Mouse (Mus musculus) midbrain, embryonic 10.5 days (tissue): ENCODE measurements around the gene Gm36864. TPM values are rescaled to one million over a fixed set of nuclear protein-coding genes. Genes with fewer than 3 reads are reported as not detected.

ENCODE experiments used
- DNase-seq: peaks from one replicate; pipeline ENCODE4 v3.0.0-alpha.2; 2017; ENCODE audit warnings: low spot score
- H3K27ac ChIP-seq: fragments of 300-500 bp; sonication (generic); replicated peaks from 2 replicates; pipeline ENCODE4 v1.5.1; 2016; ENCODE audit warnings: mild to moderate bottlenecking
- H3K27me3 ChIP-seq: fragments of 300-500 bp; sonication (generic); 2 replicates; pipeline ENCODE4 v1.6.1; 2016; ENCODE audit warnings: low read depth, mild to moderate bottlenecking; ENCODE audit not compliant: poor library complexity, severe bottlenecking
- H3K36me3 ChIP-seq: fragments of 300-500 bp; sonication (generic); 2 replicates; pipeline ENCODE4 v1.6.1; 2016; ENCODE audit warnings: mild to moderate bottlenecking, moderate library complexity
- H3K4me1 ChIP-seq: fragments of 300-500 bp; sonication (generic); 2 replicates; pipeline ENCODE4 v1.6.1; 2016
- H3K4me3 ChIP-seq: fragments of 300-500 bp; sonication (generic); 2 replicates; pipeline ENCODE4 v1.5.1; 2016; ENCODE audit warnings: mild to moderate bottlenecking, moderate library complexity
- H3K9me3 ChIP-seq: fragments of 300-500 bp; sonication (generic); replicated peaks from 2 replicates; pipeline ENCODE4 v1.6.1; 2016; ENCODE audit warnings: mild to moderate bottlenecking
- whole genome bisulfite sequencing: fragments of 180-500 bp; shearing (Covaris S2); methylation state at CpG from one replicate; pipeline ENCODE4 v1.1.7; 2016; 5-methylcytosine and 5-hydroxymethylcytosine counted together
- polyA plus RNA-seq: library from polyadenylated mRNA; unstranded; fragments of >200 nt; fragmentation: Nextera tagmentation; extraction: Ambion mirVana; gene quantifications from 2 replicates; pipeline ENCODE4 v1.2.1, GENCODE M21; 2016

Gene Gm36864
- polyA plus RNA-seq, 1 experiment from 2014 or later, result 0.17 TPM

DNA sequence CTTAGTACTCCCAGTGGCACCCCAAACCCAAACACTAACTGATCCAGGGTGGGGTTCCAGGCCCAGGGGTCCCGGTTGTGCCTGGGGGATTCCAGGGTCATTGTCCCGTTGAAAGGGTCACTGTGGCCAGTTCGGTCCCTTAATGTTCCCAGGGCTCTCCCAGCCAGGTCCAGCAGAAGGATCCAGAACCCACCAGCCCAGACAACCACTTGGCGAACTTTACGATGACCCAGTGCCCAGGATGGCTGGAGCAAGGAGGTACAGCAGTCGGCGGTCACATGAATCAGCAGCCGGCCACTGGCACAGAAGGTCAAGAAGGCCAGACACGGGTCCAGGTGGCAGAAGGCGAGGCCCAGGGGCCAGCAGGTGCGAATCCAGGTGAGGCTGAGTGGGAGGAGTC lies 32.1 kb downstream of the Gm36864 start:
- Histone ChIP-seq H3K4me1 (peaks cover 3% of the 10 kb centered on the region), H3K36me3 (no peaks in the 10 kb centered on the region), H3K27me3 (peaks cover 44% of the 10 kb centered on the region), H3K9me3 (no peaks in the 10 kb centered on the region), H3K4me3 (no peak overlapping the region), H3K27ac (no peak overlapping the region)
- DNase-seq, result no peak
- 80% methylated on average over 11 of the region's 11 CpGs for WGBS

DNA sequence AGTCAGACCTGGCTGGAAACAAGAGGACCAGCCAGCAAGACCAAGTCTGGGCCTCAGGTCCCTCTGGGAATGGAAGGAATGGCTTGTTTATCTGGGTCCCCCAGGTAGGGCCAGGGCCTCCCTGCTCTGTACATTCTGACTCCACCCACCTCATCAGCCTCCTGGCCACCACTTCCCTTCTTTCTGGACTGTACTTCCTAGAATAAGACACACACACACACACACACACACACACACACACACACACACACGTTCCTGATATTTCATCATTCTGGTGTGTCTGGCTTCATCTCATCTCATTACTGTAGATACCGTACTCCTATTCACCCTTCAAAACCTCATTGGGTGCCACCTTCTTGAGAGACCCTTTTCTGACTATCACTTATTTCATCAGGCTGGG lies 33.4 kb downstream of the Gm36864 start:
- WGBS, result 76% methylated on average over 2 of the region's 2 CpGs
- no peak for DNase-seq
- peaks cover 7% of the 10 kb centered on the region; the same call in 1 of the 2 replicates for H3K4me1 ChIP-seq
- H3K4me3 ChIP-seq, result no peak overlapping the region
- H3K27me3 ChIP-seq, result peaks cover 44% of the 10 kb centered on the region
- H3K36me3 ChIP-seq, result no peaks in the 10 kb centered on the region
- H3K27ac ChIP-seq, result no peak overlapping the region
- H3K9me3 ChIP-seq, result no peaks in the 10 kb centered on the region

DNA sequence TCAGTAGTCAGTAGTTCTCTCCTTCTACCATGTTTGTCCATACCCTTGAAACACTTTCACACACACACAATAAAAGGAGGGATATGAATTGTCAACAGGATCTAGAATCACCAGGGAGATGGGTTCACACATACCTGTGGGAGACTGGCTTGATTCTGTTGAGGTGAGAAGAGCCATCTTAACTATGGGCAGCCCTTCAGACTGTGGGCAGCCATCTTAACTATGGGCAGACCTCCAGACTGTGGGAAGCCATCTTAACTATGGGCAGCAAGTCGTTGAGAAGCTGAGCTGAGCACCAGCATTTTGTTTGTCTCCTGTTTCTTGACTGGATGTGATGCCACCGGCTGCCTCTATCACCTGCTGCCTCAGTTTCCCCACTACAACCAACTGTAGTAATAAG lies 35.3 kb downstream of the Gm36864 start:
- H3K4me1 ChIP-seq, result peaks cover 7% of the 10 kb centered on the region; the same call in 1 of the 2 replicates
- no peaks in the 10 kb centered on the region; the same call in 1 of the 2 replicates for H3K9me3 ChIP-seq
- no peak overlapping the region for H3K4me3 ChIP-seq
- 68% methylated on average over 2 of the region's 2 CpGs for WGBS
- peaks cover 38% of the 10 kb centered on the region for H3K27me3 ChIP-seq
- no peaks in the 10 kb centered on the region for H3K36me3 ChIP-seq
- H3K27ac ChIP-seq, result no peak overlapping the region
- DNase-seq, result no peak

DNA sequence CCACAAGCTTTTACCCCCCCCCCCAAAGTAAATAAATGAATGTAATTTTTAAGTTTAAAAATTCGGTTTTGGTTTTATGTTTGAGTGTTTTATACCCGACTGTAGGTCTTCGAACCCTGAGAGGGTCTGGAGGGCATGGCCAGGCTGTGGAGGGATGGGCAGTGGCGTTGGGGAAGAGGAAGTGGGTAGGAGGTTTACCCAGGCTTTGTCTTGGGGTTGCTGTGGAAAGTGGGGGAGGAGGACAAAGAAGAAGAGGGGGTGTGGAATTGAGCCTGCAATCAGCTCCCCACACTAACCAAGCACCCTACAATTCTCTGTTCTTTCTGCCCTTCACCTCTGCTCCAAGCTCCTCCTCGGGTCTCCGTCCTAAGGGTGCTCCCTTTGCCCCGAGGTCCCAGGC lies 36.6 kb downstream of the Gm36864 start:
- H3K27me3 ChIP-seq, result peaks cover 38% of the 10 kb centered on the region
- H3K36me3 ChIP-seq, result no peaks in the 10 kb centered on the region
- no peaks in the 10 kb centered on the region; the same call in 1 of the 2 replicates for H3K9me3 ChIP-seq
- H3K4me1 ChIP-seq, result peaks cover 7% of the 10 kb centered on the region; the same call in 1 of the 2 replicates
- no peak overlapping the region for H3K4me3 ChIP-seq
- DNase-seq, result no peak
- whole genome bisulfite sequencing, result 94% methylated on average over 7 of the region's 7 CpGs
- H3K27ac ChIP-seq, result no peak overlapping the region

DNA sequence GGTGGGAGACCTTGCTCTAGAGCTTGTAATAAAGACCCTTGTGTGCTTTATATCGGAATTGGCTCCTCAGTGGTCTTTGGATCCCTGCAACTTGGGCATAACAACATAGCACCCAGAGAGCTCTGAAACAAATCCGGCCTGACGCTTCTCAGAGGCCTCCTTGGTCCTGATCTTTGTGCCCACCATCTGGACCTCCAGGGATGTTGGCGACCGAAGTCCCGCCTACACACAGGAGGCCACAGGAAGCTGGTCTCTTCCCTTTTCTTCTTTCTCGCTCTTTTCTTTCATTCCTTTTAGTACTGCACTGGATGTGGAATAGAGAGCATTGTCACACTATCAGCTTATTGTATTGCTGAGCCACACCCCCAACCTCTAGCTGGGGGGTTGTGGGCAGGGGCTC lies 37.5 kb downstream of the Gm36864 start:
- Histone ChIP-seq H3K4me1 (peaks cover 7% of the 10 kb centered on the region; the same call in 1 of the 2 replicates), H3K4me3 (no peak overlapping the region), H3K27me3 (peaks cover 33% of the 10 kb centered on the region), H3K27ac (no peak overlapping the region), H3K36me3 (no peaks in the 10 kb centered on the region), H3K9me3 (no peaks in the 10 kb centered on the region; the same call in 1 of the 2 replicates)
- 64% methylated on average over 7 of the region's 7 CpGs for WGBS
- no peak for DNase-seq

DNA sequence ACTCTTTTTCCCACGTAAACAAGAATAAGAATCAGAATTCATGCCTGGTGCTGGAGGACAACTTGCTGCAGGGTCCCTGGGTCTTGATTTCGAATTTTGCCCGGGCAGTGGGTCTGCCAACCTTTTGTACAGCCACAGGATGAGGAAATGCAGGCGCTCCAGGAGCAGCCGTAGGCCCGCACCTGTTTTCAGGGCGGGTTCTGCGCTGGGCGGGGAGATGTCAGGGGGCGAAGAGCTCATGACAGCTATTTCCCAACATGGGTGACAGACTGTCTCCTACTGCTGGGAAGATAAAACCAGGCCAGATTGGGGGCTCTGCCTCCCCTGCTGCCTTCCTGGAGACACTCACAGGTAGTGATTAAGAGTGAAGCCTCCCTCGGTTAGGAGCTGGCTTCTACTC lies 38.1 kb downstream of the Gm36864 start:
- Histone ChIP-seq H3K4me1 (peaks cover 7% of the 10 kb centered on the region; the same call in 1 of the 2 replicates), H3K27me3 (peaks cover 27% of the 10 kb centered on the region), H3K27ac (no peak overlapping the region), H3K4me3 (no peak overlapping the region), H3K36me3 (no peaks in the 10 kb centered on the region), H3K9me3 (no peaks in the 10 kb centered on the region; the same call in 1 of the 2 replicates)
- 49% methylated on average over 11 of the region's 11 CpGs for WGBS
- DNase-seq, result no peak

DNA sequence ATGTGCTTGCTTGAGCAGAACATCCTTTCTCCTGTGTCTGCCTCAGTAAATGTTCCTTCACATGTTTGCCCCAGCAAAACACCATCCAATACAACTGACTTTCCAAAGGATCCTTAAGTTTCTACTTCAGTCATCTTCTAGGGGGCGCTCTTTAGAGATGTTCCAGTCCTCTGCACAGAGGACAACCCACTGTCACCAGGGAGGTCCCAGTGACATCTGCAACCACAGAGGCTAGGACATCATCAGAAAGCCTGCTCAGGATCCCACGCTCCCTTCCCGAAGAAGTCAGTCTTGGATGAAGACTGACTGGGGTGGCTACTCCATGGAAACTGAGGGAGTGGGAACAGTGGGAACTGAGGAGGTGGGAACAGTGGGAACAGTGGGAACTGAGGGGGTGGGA lies 39.6 kb downstream of the Gm36864 start:
- 76% methylated on average over 3 of the region's 3 CpGs for WGBS
- Histone ChIP-seq H3K27ac (no peak overlapping the region), H3K4me1 (peaks cover 7% of the 10 kb centered on the region; the same call in 1 of the 2 replicates), H3K9me3 (no peaks in the 10 kb centered on the region; the same call in 1 of the 2 replicates), H3K27me3 (peaks cover 24% of the 10 kb centered on the region), H3K4me3 (no peak overlapping the region), H3K36me3 (no peaks in the 10 kb centered on the region)
- DNase-seq, result no peak

DNA sequence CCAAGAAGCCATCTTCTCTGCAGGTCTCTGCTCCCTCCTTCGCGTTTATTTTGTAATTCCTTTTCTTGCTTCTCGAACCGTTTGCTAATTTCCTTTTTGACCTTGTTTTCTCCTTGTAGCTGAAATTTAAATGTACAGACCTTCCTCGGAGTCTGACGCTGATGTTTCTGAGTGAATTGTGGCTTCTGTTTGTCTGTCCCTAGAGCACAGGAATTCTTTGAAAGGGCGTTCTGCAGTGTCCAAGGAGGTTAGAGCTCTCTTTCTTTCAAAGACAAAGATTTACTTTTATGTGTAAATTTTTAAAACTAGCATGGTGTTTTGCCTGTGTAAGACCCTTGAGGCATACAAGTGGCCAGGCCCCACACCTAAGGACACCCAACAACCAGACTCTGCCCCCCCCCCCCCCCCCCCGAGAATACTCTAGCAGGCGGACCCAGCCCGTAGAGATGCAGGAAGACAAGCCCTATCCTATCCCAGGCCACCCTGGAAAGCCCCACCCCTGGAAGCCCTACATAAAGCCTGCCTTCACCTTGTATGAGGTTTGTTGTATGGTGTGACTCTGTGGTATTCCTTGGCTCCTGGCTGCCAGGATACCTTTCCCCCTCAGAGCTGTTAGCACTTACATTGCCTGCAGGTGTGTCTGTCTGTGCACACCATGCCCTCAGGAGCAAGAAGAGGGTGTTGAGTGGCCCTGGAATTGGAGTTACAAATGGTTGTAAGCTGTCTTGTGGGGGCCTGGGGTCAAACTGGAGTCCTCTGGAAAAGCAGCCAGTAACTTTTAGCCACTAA lies 40.7 kb downstream of the Gm36864 start:
- H3K27ac ChIP-seq, result no peak overlapping the region
- WGBS, result 75% methylated on average over 10 of the region's 10 CpGs
- H3K4me3 ChIP-seq, result no peak overlapping the region
- peaks cover 24% of the 10 kb centered on the region for H3K27me3 ChIP-seq
- DNase-seq, result no peak
- H3K36me3 ChIP-seq, result no peaks in the 10 kb centered on the region
- peaks cover 9% of the 10 kb centered on the region for H3K4me1 ChIP-seq
- H3K9me3 ChIP-seq, result no peaks in the 10 kb centered on the region; the same call in 1 of the 2 replicates

DNA sequence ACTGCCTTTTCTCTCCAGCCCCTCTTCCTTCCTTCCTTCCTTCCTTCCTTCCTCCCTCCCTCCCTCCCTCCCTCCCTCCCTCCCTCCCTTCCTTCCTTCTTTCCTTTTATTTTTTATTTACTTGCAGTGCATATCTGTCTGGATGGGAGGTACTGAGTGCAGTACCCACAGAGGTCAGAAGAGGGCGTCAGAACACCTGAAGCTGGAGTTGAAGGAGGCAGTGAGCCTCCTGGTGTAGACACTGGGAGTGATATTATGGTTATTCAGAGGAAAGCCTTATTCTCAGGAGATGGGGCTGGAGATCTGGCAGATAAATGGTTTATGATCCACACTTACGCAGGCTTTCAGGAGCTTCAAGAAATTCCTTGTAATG lies 41.3 kb downstream of the Gm36864 start:
- no peak overlapping the region for H3K27ac ChIP-seq
- H3K4me3 ChIP-seq, result no peak overlapping the region
- H3K4me1 ChIP-seq, result peaks cover 11% of the 10 kb centered on the region
- H3K27me3 ChIP-seq, result peaks cover 24% of the 10 kb centered on the region
- 51% methylated on average over 2 of the region's 2 CpGs for WGBS
- H3K9me3 ChIP-seq, result no peaks in the 10 kb centered on the region; the same call in 1 of the 2 replicates
- DNase-seq, result no peak
- H3K36me3 ChIP-seq, result no peaks in the 10 kb centered on the region

DNA sequence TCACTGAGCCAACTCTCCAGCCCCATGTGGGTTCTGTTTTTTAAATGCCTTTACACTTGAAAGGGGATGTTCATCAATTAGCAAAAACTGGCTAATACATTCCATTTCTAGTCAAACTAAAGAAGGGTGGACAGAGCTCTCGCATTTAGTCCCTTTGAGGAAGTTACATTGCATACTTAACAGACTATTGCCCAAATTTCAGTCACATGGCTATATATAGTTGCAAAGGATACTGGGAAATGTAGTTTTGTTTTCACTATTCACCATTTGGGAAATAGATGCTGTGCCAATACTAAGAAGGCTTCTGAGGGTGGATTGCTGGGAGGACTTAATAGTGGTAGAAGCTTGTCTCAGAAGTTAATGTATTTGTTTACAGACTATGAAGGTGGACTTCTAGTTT lies 45.0 kb downstream of the Gm36864 start:
- Histone ChIP-seq H3K27ac (no peak overlapping the region), H3K4me3 (no peak overlapping the region), H3K36me3 (no peaks in the 10 kb centered on the region), H3K4me1 (peaks cover 5% of the 10 kb centered on the region; the same call in 1 of the 2 replicates), H3K27me3 (0 out of 2 replicates have a peak, but pooled peaks cover 8% of the 10 kb centered on the region), H3K9me3 (no peaks in the 10 kb centered on the region; the same call in 1 of the 2 replicates)
- DNase-seq, result no peak
- WGBS, result 80% methylated on average over 1 of the region's 1 CpGs

DNA sequence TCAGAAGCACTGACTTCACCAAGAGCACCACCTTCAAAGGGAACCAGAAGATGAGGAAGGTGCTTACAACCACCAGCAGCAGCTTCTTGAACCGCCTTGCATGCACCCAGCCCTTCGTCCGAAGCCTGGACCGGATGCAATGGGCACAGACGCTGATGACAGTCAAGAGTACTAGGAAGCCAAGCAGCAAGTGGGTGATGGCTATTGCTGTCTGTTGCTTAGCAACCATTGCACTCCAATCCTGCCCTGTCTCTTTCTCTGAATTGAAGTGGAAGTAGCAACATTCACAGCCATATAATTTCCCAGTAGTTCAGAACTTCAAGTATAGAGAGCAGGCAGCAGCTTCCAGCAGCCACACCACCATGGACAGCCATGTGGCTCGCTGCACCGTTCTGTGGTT lies 45.6 kb downstream of the Gm36864 start:
- DNase-seq, result no peak
- H3K9me3 ChIP-seq, result no peaks in the 10 kb centered on the region; the same call in 1 of the 2 replicates
- no peak overlapping the region for H3K4me3 ChIP-seq
- H3K4me1 ChIP-seq, result peaks cover 5% of the 10 kb centered on the region; the same call in 1 of the 2 replicates
- no peaks in the 10 kb centered on the region for H3K36me3 ChIP-seq
- 0 out of 2 replicates have a peak, but pooled peaks cover 8% of the 10 kb centered on the region for H3K27me3 ChIP-seq
- WGBS, result 83% methylated on average over 7 of the region's 7 CpGs
- H3K27ac ChIP-seq, result no peak overlapping the region

DNA sequence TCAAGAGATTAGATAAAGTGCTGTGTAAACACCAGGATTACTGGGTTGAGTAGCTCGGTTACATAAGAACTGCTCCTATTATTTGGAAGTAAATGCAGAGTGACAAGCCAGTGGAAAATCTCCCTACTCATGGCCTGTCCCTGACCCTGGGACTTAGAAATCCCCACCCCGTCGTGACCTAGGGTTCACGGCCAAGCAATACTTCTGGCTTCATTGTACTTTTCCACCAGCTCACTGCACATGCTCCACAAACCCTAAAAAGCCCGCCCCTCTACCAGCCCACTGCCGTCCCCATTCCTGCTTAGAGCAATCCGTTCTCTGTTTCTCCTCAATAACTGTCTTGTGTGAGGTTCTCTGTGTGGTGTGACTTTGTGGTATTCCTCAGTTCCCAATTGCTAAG lies 51.8 kb downstream of the Gm36864 start:
- no peak overlapping the region for H3K4me3 ChIP-seq
- peaks cover 8% of the 10 kb centered on the region for H3K9me3 ChIP-seq
- WGBS, result 67% methylated on average over 7 of the region's 7 CpGs
- H3K36me3 ChIP-seq, result no peaks in the 10 kb centered on the region
- H3K27me3 ChIP-seq, result 0 out of 2 replicates have a peak, but pooled peaks cover 8% of the 10 kb centered on the region
- peaks cover 8% of the 10 kb centered on the region; the same call in 1 of the 2 replicates for H3K4me1 ChIP-seq
- H3K27ac ChIP-seq, result no peak overlapping the region
- peak; percentile 30 for DNase-seq

DNA sequence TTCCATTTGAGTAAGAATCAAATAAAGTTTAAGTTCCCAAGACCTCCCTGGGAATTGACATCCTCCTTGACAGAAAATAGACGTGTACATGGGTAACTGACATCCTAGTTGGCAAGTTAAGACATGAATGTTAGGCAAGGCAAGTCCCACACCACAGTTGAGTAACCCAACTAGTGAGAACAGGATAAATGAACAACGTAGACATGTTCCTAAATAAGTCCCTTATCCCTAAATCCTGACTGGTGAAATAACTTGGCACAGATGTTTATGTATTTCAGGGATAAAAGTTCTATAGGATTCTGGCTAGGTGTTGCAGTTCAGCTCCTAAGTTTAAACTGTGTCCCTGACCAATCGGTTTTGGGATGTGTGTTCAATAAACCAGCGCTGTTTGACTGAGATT lies 55.0 kb downstream of the Gm36864 start:
- Histone ChIP-seq H3K4me3 (no peak overlapping the region), H3K36me3 (no peaks in the 10 kb centered on the region), H3K4me1 (peaks cover 8% of the 10 kb centered on the region; the same call in 1 of the 2 replicates), H3K27me3 (no peaks in the 10 kb centered on the region), H3K27ac (no peak overlapping the region), H3K9me3 (peaks cover 8% of the 10 kb centered on the region)
- DNase-seq, result no peak
- WGBS, result 77% methylated on average over 4 of the region's 4 CpGs
